Mouse (Mus musculus) embryo, embryonic 10.5 days (tissue): ENCODE data around the gene Sobp.

Experiments
- DNase-seq: peaks from one replicate; pipeline ENCODE4 v3.0.0-alpha.2; 2015; ENCODE audit warnings: low spot score

Gene Sobp

GRCm38 (mm10) chr10:43158917-43159316 is 15.4 kb downstream of the Sobp start:
- no peak for DNase-seq

- peak; percentile 98 for DNase-seq
These were observed 19.2 kb downstream of the Sobp start for GRCm38 (mm10) chr10:43155046-43155560.

GRCm38 (mm10) chr10:43152643-43153042 is 21.7 kb downstream of the Sobp start:
- no peak for DNase-seq

- DNase-seq, result no peak
These were observed 25.9 kb downstream of the Sobp start for GRCm38 (mm10) chr10:43148456-43148855.

GRCm38 (mm10) chr10:43143173-43143572 is 31.2 kb downstream of the Sobp start:
- DNase-seq, result no peak

- no peak for DNase-seq
These were observed 40.3 kb downstream of the Sobp start for GRCm38 (mm10) chr10:43134027-43134426.

GRCm38 (mm10) chr10:43128750-43129149 is 45.6 kb downstream of the Sobp start:
- no peak for DNase-seq

- no peak for DNase-seq
These were observed 49.8 kb downstream of the Sobp start for GRCm38 (mm10) chr10:43124561-43124960.

GRCm38 (mm10) chr10:43124156-43124555 is 50.2 kb downstream of the Sobp start:
- no peak for DNase-seq

GRCm38 (mm10) chr10:43123422-43123821 is 50.9 kb downstream of the Sobp start:
- no peak for DNase-seq

GRCm38 (mm10) chr10:43120688-43121450 is 53.5 kb downstream of the Sobp start:
- DNase-seq, result peak; percentile 47

GRCm38 (mm10) chr10:43116083-43116927 is 58.0 kb downstream of the Sobp start:
- no peak for DNase-seq

GRCm38 (mm10) chr10:43112296-43112695 is 62.0 kb downstream of the Sobp start:
- peak; percentile 55 for DNase-seq

GRCm38 (mm10) chr10:43106616-43107015 is 67.7 kb downstream of the Sobp start:
- DNase-seq, result no peak

- peak; percentile 30 for DNase-seq
These were observed 68.1 kb downstream of the Sobp start for GRCm38 (mm10) chr10:43106196-43106595.

GRCm38 (mm10) chr10:43100513-43100912 is 73.8 kb downstream of the Sobp start:
- peak; percentile 38 for DNase-seq

GRCm38 (mm10) chr10:43099229-43099628 is 75.1 kb downstream of the Sobp start:
- no peak for DNase-seq

- no peak for DNase-seq
These were observed 76.6 kb downstream of the Sobp start for GRCm38 (mm10) chr10:43097755-43098154.

- no peak for DNase-seq
These were observed 77.7 kb downstream of the Sobp start for GRCm38 (mm10) chr10:43096614-43097013.

- peak; percentile 57 for DNase-seq
These were observed 79.8 kb downstream of the Sobp start for GRCm38 (mm10) chr10:43094537-43094936.

- no peak for DNase-seq
These were observed 80.9 kb downstream of the Sobp start for GRCm38 (mm10) chr10:43093440-43093839.

- DNase-seq, result no peak
These were observed 84.3 kb downstream of the Sobp start for GRCm38 (mm10) chr10:43090040-43090439.

- DNase-seq, result no peak
These were observed 86.9 kb downstream of the Sobp start for GRCm38 (mm10) chr10:43087421-43087820.
